Mouse (Mus musculus) lung, embryonic 14.5 days (tissue): ENCODE measurements at regions not wholly inside any gene's neighbourhood (a gene's known extent, or its start where the extent isn't known, plus 50 kb on each side); places are given as distances from the start of the nearest gene placed in this dataset.
A peak's percentile ranks its signal among the peaks of the same experiment; 100 is the strongest.

Source experiments
- ATAC-seq: fragments of 200-750 bp; cut with Nextera tagmentation; 2 replicates; pipeline ENCODE4 v1.8.0; 2017; ENCODE audit warnings: mild to moderate bottlenecking, moderate TSS enrichment, moderate library complexity; ENCODE audit not compliant: insufficient read depth
- DNase-seq: peaks from one replicate; pipeline ENCODE4 v3.0.0-alpha.2; 2015
- H3K27ac ChIP-seq: fragments of 300-500 bp; sonication (generic); 2 replicates; pipeline ENCODE4 v1.5.1; 2014; ENCODE audit warnings: low read depth, mild to moderate bottlenecking, moderate library complexity
- H3K27me3 ChIP-seq: fragments of 300-500 bp; sonication (generic); 2 replicates; pipeline ENCODE4 v1.6.1; 2014; ENCODE audit warnings: low read length, control low read depth; ENCODE audit not compliant: insufficient read depth
- H3K36me3 ChIP-seq: fragments of 300-500 bp; sonication (generic); 2 replicates; pipeline ENCODE4 v1.6.1; 2014; ENCODE audit warnings: control low read depth; ENCODE audit not compliant: insufficient read depth
- H3K4me1 ChIP-seq: fragments of 300-500 bp; sonication (generic); 2 replicates; pipeline ENCODE4 v1.6.1; 2014; ENCODE audit warnings: antibody characterized with exemption, control low read depth; ENCODE audit not compliant: insufficient read depth
- H3K4me2 ChIP-seq: fragments of 300-500 bp; sonication (generic); 2 replicates; pipeline ENCODE4 v1.6.1; 2014; ENCODE audit warnings: mild to moderate bottlenecking
- H3K4me3 ChIP-seq: fragments of 300-500 bp; sonication (generic); 2 replicates; pipeline ENCODE4 v1.5.1; 2014; ENCODE audit warnings: low read depth, low read length
- H3K9ac ChIP-seq: fragments of 300-500 bp; sonication (generic); 2 replicates; pipeline ENCODE4 v1.6.1; 2014
- H3K9me3 ChIP-seq: fragments of 300-500 bp; sonication (generic); 2 replicates; pipeline ENCODE4 v1.6.1; 2016; ENCODE audit warnings: low read depth, low read length, control low read depth
- CTCF ChIP-seq: IDR thresholded peaks from 2 replicates; pipeline ENCODE4 v1.5.1; 2016; ENCODE audit warnings: antibody characterized with exemption, low read depth
- WGBS: fragments of 180-500 bp; shearing (Covaris S2); extraction: QIAGEN DNeasy Blood & Tissue Kit; methylation state at CpG from one replicate; pipeline ENCODE4 v1.1.7; 2014; 5-methylcytosine and 5-hydroxymethylcytosine counted together

DNA sequence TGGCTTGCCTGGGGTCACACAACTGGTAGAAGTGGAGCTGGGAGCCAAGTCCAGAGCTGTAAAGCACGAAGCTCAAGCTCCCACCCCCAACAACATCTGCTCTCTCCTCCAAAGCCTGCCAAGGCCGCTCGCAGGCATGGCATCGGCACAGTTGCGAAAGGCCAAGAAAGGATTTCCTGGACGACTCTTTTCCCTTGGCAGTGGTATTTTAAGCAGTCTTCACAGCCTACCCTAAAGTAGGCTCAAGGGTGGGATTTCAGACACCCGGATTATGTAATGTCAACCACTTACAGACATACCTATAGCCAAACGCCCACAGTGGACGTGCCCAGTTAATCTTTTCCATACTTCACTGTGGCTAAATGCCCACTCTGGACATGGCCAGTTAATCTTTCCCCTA lies 162.6 kb downstream of the Inhbb start:
- Histone ChIP-seq H3K27me3 (no peaks in the 10 kb centered on the region), H3K4me2 (no peak overlapping the region), H3K4me3 (no peak overlapping the region), H3K4me1 (no peaks in the 10 kb centered on the region), H3K36me3 (no peaks in the 10 kb centered on the region), H3K9ac (no peak overlapping the region), H3K9me3 (0 out of 2 replicates have a peak, but pooled peaks cover 3% of the 10 kb centered on the region), H3K27ac (no peak overlapping the region)
- 78% methylated on average over 9 of the region's 9 CpGs for WGBS
- DNase-seq (no peak), ATAC-seq (no peak)
- no peak for TF ChIP-seq CTCF

GRCm38 (mm10) chr1:119256769-119257168 lies 165.3 kb downstream of the Inhbb start:
- TF ChIP-seq CTCF: no peak
- Histone ChIP-seq H3K36me3 (no peaks in the 10 kb centered on the region), H3K9me3 (0 out of 2 replicates have a peak, but pooled peaks cover 2% of the 10 kb centered on the region), H3K9ac (no peak overlapping the region), H3K27ac (no peak overlapping the region), H3K4me1 (no peaks in the 10 kb centered on the region), H3K4me3 (no peak overlapping the region), H3K27me3 (no peaks in the 10 kb centered on the region), H3K4me2 (no peak overlapping the region)
- ATAC-seq: no peak
- 73% methylated on average over 8 of the region's 8 CpGs for WGBS
- no peak for DNase-seq

- DNase-seq (no peak), ATAC-seq (no peak)
- H3K9me3 ChIP-seq: no peaks in the 10 kb centered on the region
- H3K4me3 ChIP-seq: no peak overlapping the region
- no peak overlapping the region for H3K4me2 ChIP-seq
- no peaks in the 10 kb centered on the region for H3K27me3 ChIP-seq
- H3K4me1 ChIP-seq: no peaks in the 10 kb centered on the region
- no peak overlapping the region for H3K27ac ChIP-seq
- no peaks in the 10 kb centered on the region for H3K36me3 ChIP-seq
- 45% methylated on average over 5 of the region's 5 CpGs for WGBS
- H3K9ac ChIP-seq: no peak overlapping the region
- TF ChIP-seq CTCF: peak; percentile 12; the same call in 1 of the 2 replicates
Observed at GRCm38 (mm10) chr1:119256097-119256473, 166.0 kb downstream of the Inhbb start.

GRCm38 (mm10) chr1:119255386-119256096 lies 166.5 kb downstream of the Inhbb start:
- no peak overlapping the region for H3K4me2 ChIP-seq
- WGBS: 88% methylated on average over 20 of the region's 20 CpGs
- H3K36me3 ChIP-seq: no peaks in the 10 kb centered on the region
- no peak overlapping the region for H3K9ac ChIP-seq
- no peak overlapping the region for H3K27ac ChIP-seq
- H3K27me3 ChIP-seq: no peaks in the 10 kb centered on the region
- no peaks in the 10 kb centered on the region for H3K4me1 ChIP-seq
- DNase-seq (no peak), ATAC-seq (no peak)
- no peak overlapping the region for H3K4me3 ChIP-seq
- TF ChIP-seq CTCF: no peak
- H3K9me3 ChIP-seq: no peaks in the 10 kb centered on the region

DNA sequence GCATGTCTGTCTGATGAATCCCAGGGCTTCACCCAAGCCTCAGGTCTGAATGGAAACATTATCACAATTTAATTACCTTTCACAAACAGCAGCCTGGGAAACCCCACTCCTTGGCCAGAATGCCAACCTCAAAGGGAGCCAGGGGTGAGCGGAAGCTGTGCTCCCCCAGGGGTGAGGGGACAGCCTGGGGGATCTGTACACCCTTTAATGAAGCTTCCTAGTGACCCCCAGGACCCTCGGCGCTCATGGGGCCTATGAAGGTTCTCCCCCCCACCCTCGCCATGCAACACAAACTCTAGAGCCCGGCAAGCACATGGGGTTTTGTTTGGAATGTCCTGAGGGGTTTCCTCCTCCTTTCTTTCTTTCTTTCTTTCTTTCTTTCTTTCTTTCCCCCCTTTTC lies 167.1 kb downstream of the Inhbb start:
- Histone ChIP-seq H3K4me1 (no peaks in the 10 kb centered on the region), H3K4me2 (no peak overlapping the region), H3K4me3 (no peak overlapping the region), H3K27me3 (no peaks in the 10 kb centered on the region), H3K27ac (no peak overlapping the region), H3K9me3 (no peaks in the 10 kb centered on the region), H3K36me3 (no peaks in the 10 kb centered on the region), H3K9ac (no peak overlapping the region)
- DNase-seq (no peak), ATAC-seq (no peak)
- 86% methylated on average over 5 of the region's 5 CpGs for WGBS
- TF ChIP-seq CTCF: no peak

GRCm38 (mm10) chr1:119253371-119253851 lies 168.6 kb downstream of the Inhbb start:
- Histone ChIP-seq H3K4me2 (no peak overlapping the region), H3K27ac (no peak overlapping the region), H3K4me1 (no peaks in the 10 kb centered on the region), H3K27me3 (no peaks in the 10 kb centered on the region), H3K9me3 (no peaks in the 10 kb centered on the region), H3K36me3 (no peaks in the 10 kb centered on the region), H3K9ac (no peak overlapping the region), H3K4me3 (no peak overlapping the region)
- DNase-seq: peak; percentile 50
- peak; percentile 49; the same call in 1 of the 2 replicates for ATAC-seq
- TF ChIP-seq CTCF: no peak
- WGBS: 34% methylated on average over 7 of the region's 7 CpGs

- Histone ChIP-seq H3K27me3 (no peaks in the 10 kb centered on the region), H3K9me3 (no peaks in the 10 kb centered on the region), H3K27ac (no peak overlapping the region), H3K36me3 (no peaks in the 10 kb centered on the region), H3K4me2 (no peak overlapping the region), H3K4me1 (no peaks in the 10 kb centered on the region), H3K9ac (no peak overlapping the region), H3K4me3 (no peak overlapping the region)
- 79% methylated on average over 6 of the region's 6 CpGs for WGBS
- TF ChIP-seq CTCF: no peak
- DNase-seq (no peak), ATAC-seq (no peak)
Observed at GRCm38 (mm10) chr1:119252403-119252802, 169.6 kb downstream of the Inhbb start.
